Mouse (Mus musculus) embryonic fibroblast, embryonic 13.5 days (primary cell): ENCODE results near the gene Cd163.

ENCODE experiments used
- CTCF ChIP-seq: IDR thresholded peaks from 2 replicates; pipeline ENCODE4 v1.5.1; 2011; ENCODE audit warnings: mild to moderate bottlenecking, control low read depth, low read length, moderate library complexity, borderline replicate concordance; ENCODE audit not compliant: insufficient read depth
- POLR2A ChIP-seq: IDR thresholded peaks from 2 replicates; pipeline ENCODE4 v1.6.1; 2011; ENCODE audit warnings: low read depth, mild to moderate bottlenecking, control low read depth, low read length, moderate library complexity

- no peak for TF ChIP-seq POLR2A
- TF ChIP-seq CTCF, result no peak
These were observed 69.2 kb downstream of the Cd163 start for GRCm38 (mm10) chr6:124373584-124374206.
